14 mouse cellular contexts compared by ENCODE assay signal in the genomic region with DNA sequence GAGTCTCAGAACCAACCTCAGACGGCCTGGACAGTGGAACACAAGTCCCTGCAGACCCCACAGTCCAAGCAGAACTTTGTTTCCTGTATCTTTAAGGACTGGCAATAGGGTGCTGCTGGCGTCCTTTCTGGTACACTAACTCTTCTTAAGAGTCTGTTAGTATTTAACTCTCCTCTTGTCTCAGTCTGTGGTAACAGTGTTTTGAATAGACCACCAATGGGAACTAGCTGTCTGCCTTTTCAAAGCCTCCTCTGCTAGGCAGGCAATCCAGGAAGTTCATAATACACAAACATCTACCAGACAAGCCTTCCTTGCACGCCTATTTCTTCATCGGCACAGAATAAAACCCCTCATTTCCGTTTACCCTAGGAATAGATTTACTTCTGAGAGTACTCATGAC. TPM values are rescaled to one million over a fixed set of nuclear protein-coding genes. Genes with fewer than 3 reads are reported as not detected.
DNase-seq lines count a peak whose midpoint lies in the region; ATAC-seq and TF ChIP-seq lines count a peak whose summit lies in the region.
"Had no signal": no experiment of that assay in that cellular context is flagged by ENCODE, and none has a peak within 500 bp of the region (broad histone marks: within the 10 kb centered on the region; RNA-seq: fewer than 3 reads in every experiment).

No protein-coding gene starts in this region.

- 43% methylated on average over 5 of the region's 5 CpGs for WGBS in lung, embryonic 15.5 days
- 22% methylated on average over 5 of the region's 5 CpGs for WGBS in lung, adult 2 months
- WGBS in liver, embryonic 11.5 days, result 82% methylated on average over 5 of the region's 5 CpGs

- H3K27ac ChIP-seq in lung, embryonic 15.5 days, result peak overlapping the region; percentile 13; the same call in 1 of the 2 replicates
- H3K27ac ChIP-seq in liver, embryonic 11.5 days (ENCODE audit: low read depth, low read length), result no peak overlapping the region
- H3K27ac ChIP-seq: kidney, postnatal 0 days had no signal

- no peak for DNase-seq in lung, adult 2 months
- peak; percentile 14 for DNase-seq in thymus, postnatal 25 days
- no peak for DNase-seq in thymus, postnatal 4 days
- peak; percentile 4 for DNase-seq in lung, postnatal 25 days (ENCODE audit: low spot score)
- no peak for DNase-seq in spleen, postnatal 4 days (ENCODE audit: low spot score in 2 of 2)
- DNase-seq in liver, embryonic 11.5 days (ENCODE audit: low spot score), result no peak
- DNase-seq: adrenal gland, postnatal 14 days; cerebellum, adult 2 months; embryo, embryonic 11 days; liver, postnatal 0 days; spleen, adult 18-20 months had no signal

- ATAC-seq in lung, embryonic 15.5 days (ENCODE audit: borderline replicate concordance, extremely low read depth, low FRiP score, low TSS enrichment), result no peak
- no peak for ATAC-seq in liver, embryonic 11.5 days (replicated peaks; ENCODE audit: low FRiP score)
- ATAC-seq: forebrain, embryonic 14.5 days; liver, postnatal 0 days had no signal

- no peak overlapping the region for H3K4me3 ChIP-seq in lung, embryonic 15.5 days
- no peak overlapping the region for H3K4me3 ChIP-seq in lung, adult 2 months (replicated peaks; ENCODE audit: extremely low read depth, low read depth, low read length)
- no peak overlapping the region for H3K4me3 ChIP-seq in liver, embryonic 11.5 days (ENCODE audit: low read depth, low read length)

- TF ChIP-seq POLR2A in lung, adult 2 months (IDR thresholded peaks at IDR 0.05; ENCODE audit: borderline replicate concordance, extremely low read depth, low read depth, low read length), result no peak

- H3K9ac ChIP-seq in lung, embryonic 15.5 days, result no peak overlapping the region
- H3K9ac ChIP-seq in liver, embryonic 11.5 days (ENCODE audit: low read depth, low read length), result no peak overlapping the region
- H3K9ac ChIP-seq: liver, postnatal 0 days had no signal

- no peak overlapping the region for H3K4me2 ChIP-seq in lung, embryonic 15.5 days
- H3K4me2 ChIP-seq in liver, embryonic 11.5 days, result no peak overlapping the region

- H3K4me1 ChIP-seq in lung, embryonic 15.5 days, result peaks cover 6% of the 10 kb centered on the region; the same call in 1 of the 2 replicates
- no peaks in the 10 kb centered on the region for H3K4me1 ChIP-seq in lung, adult 2 months (ENCODE audit: control insufficient read depth, insufficient read depth, low read length)
- H3K4me1 ChIP-seq in liver, embryonic 11.5 days (replicated peaks; ENCODE audit: control insufficient read depth, insufficient read depth, low read length), result no peaks in the 10 kb centered on the region

- no peaks in the 10 kb centered on the region for H3K27me3 ChIP-seq in lung, embryonic 15.5 days
- no peaks in the 10 kb centered on the region for H3K27me3 ChIP-seq in liver, embryonic 11.5 days (replicated peaks; ENCODE audit: control insufficient read depth, insufficient read depth, low read length)

- H3K9me3 ChIP-seq in lung, embryonic 15.5 days, result no peaks in the 10 kb centered on the region
- no peaks in the 10 kb centered on the region for H3K9me3 ChIP-seq in liver, embryonic 11.5 days (ENCODE audit: control insufficient read depth, low read length)

- no peak for TF ChIP-seq CTCF in lung, adult 2 months (IDR thresholded peaks at IDR 0.05; ENCODE audit: insufficient read depth, low read length)

- H3K36me3 ChIP-seq in lung, embryonic 15.5 days, result no peaks in the 10 kb centered on the region
- H3K36me3 ChIP-seq in liver, embryonic 11.5 days (ENCODE audit: control insufficient read depth, insufficient read depth, low read length), result no peaks in the 10 kb centered on the region

RNA-seq across cellular contexts. Expression of a gene that starts 7.6 kb away (rescaled TPM):
- polyA plus RNA-seq in lung, embryonic 15.5 days (2015; fragmentation: Nextera tagmentation; extraction: Ambion mirVana), result 28.4 and 32.1 TPM in 2 replicates
- polyA plus RNA-seq in lung, adult 2 months (2012; rRNA removed), result 4.9 TPM in 2 replicates
- polyA plus RNA-seq in liver, embryonic 11.5 days (2014; fragmentation: Nextera tagmentation; extraction: Ambion mirVana), result 12.8 and 13.2 TPM in 2 replicates

Comparison
In these comparisons a context has a peak if more than half of its experiments do, and no peak if none do; other contexts are left out.
1. DNase-seq: peak in thymus, postnatal 25 days (single experiment) and lung, postnatal 25 days (single experiment); none in lung, adult 2 months (single experiment), thymus, postnatal 4 days (single experiment), spleen, postnatal 4 days (0 of 2) and liver, embryonic 11.5 days (single experiment).